Mouse (Mus musculus) ES-Bruce4 (cell line): ENCODE results near the gene Ski.

Source experiments
- CTCF ChIP-seq: IDR thresholded peaks from one replicate; pipeline ENCODE4 v1.8.1; 2011; ENCODE audit warnings: low read depth, low read length
- POLR2A ChIP-seq: IDR thresholded peaks from one replicate; pipeline ENCODE4 v1.8.1; 2011; ENCODE audit warnings: low read length; ENCODE audit not compliant: insufficient read depth

- no peak for TF ChIP-seq CTCF
- TF ChIP-seq POLR2A, result no peak
These were observed 91.8 kb downstream of the Ski start for GRCm38 (mm10) chr4:155130616-155131015.
